Mouse (Mus musculus) stomach, embryonic 14.5 days (tissue): ENCODE measurements around the gene Txndc2. TPM values are rescaled to one million over a fixed set of nuclear protein-coding genes. Genes with fewer than 3 reads are reported as not detected.

Experiments
- ATAC-seq: fragments of 200-750 bp; cut with Nextera tagmentation; 2 replicates; pipeline ENCODE4 v1.8.0; 2017; ENCODE audit warnings: low read depth, moderate TSS enrichment; ENCODE audit not compliant: insufficient number of reproducible peaks, insufficient read depth, low FRiP score
- H3K27ac ChIP-seq: fragments of 300-500 bp; sonication (generic); 2 replicates; pipeline ENCODE4 v1.5.1; 2014; ENCODE audit warnings: mild to moderate bottlenecking, low read length, moderate library complexity, mixed read lengths
- H3K27me3 ChIP-seq: fragments of 300-500 bp; sonication (generic); 2 replicates; pipeline ENCODE4 v1.6.1; 2014; ENCODE audit warnings: low read length, control low read depth, mixed read lengths; ENCODE audit not compliant: control insufficient read depth, insufficient read depth
- H3K36me3 ChIP-seq: fragments of 300-500 bp; sonication (generic); 2 replicates; pipeline ENCODE4 v1.6.1; 2014; ENCODE audit warnings: mild to moderate bottlenecking, control low read depth, low read length, moderate library complexity, mixed read lengths; ENCODE audit not compliant: control insufficient read depth, insufficient read depth
- H3K4me1 ChIP-seq: fragments of 300-500 bp; sonication (generic); 2 replicates; pipeline ENCODE4 v1.6.1; 2014; ENCODE audit warnings: low read length, control low read depth, mixed read lengths; ENCODE audit not compliant: control insufficient read depth, insufficient read depth
- H3K4me2 ChIP-seq: fragments of 300-500 bp; sonication (generic); replicated peaks from 2 replicates; pipeline ENCODE4 v1.6.1; 2014; ENCODE audit warnings: low read depth, low read length, control low read depth
- H3K4me3 ChIP-seq: fragments of 300-500 bp; sonication (generic); 2 replicates; pipeline ENCODE4 v1.5.1; 2014; ENCODE audit warnings: low read depth, low read length, control low read depth
- H3K9ac ChIP-seq: fragments of 300-500 bp; sonication (generic); replicated peaks from 2 replicates; pipeline ENCODE4 v1.6.1; 2014; ENCODE audit warnings: low read depth, mild to moderate bottlenecking, control low read depth, low read length, moderate library complexity, mixed read lengths
- H3K9me3 ChIP-seq: fragments of 300-500 bp; sonication (generic); 2 replicates; pipeline ENCODE4 v1.6.1; 2016; ENCODE audit warnings: low read depth, low read length, control low read depth; ENCODE audit not compliant: control insufficient read depth
- WGBS: fragments of 180-500 bp; shearing (Covaris S2); extraction: QIAGEN DNeasy Blood & Tissue Kit; methylation state at CpG from one replicate; pipeline ENCODE4 v1.1.7; 2014; 5-methylcytosine and 5-hydroxymethylcytosine counted together
- polyA plus RNA-seq: library from polyadenylated mRNA; unstranded; fragments of >200 nt; fragmentation: Nextera tagmentation; extraction: Ambion mirVana; gene quantifications from 2 replicates; pipeline ENCODE4 v1.2.1, GENCODE M21; 2014

The Txndc2 gene
- 0.14 TPM in 1 of 2 replicates, not detected in the other for polyA plus RNA-seq

DNA sequence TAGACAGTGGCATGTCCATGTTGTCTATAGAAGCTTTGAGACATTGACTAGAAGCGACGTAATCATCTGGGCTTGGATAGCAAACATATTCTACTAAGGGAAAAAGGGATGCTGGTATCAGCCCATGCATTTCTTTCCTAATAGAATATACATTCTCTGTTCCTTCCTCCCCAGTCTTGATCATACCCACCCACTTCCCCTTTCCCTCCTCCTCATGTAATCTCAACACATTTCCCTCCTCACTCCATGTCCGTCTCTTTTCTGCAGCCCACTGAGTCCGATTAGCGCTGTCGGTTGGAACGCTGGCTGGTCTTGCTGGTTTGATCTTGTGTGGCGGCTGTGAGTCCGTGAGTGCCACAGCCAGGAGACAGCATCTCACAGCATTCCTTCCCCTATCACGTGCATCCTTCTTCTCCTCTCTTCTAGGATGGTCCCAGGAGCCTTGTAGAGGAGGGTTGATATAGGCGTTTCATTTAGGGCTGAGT, at the start of gene Txndc2:
Gene Txndc2 (minus strand): TSS at position 435 of the 485 bp plus-strand sequence.
- H3K4me3 ChIP-seq = no peak within 1 kb of the TSS
- H3K9ac ChIP-seq = no peak within 1 kb of the TSS
- H3K4me2 ChIP-seq = 0 out of 2 replicates have a peak within 1 kb of the TSS, but pooled peaks have one; percentile 2
- peaks cover 9% of the 10 kb centered on the region; the same call in 1 of the 2 replicates for H3K4me1 ChIP-seq
- H3K27me3 ChIP-seq = no peaks in the 10 kb centered on the region
- peak within 1 kb of the TSS; percentile 68; the same call in 1 of the 2 replicates for H3K27ac ChIP-seq
- no peaks in the 10 kb centered on the region for H3K36me3 ChIP-seq
- ATAC-seq = no peak
- 90% methylated on average over 11 of the region's 11 CpGs for WGBS
- no peaks in the 10 kb centered on the region for H3K9me3 ChIP-seq

DNA sequence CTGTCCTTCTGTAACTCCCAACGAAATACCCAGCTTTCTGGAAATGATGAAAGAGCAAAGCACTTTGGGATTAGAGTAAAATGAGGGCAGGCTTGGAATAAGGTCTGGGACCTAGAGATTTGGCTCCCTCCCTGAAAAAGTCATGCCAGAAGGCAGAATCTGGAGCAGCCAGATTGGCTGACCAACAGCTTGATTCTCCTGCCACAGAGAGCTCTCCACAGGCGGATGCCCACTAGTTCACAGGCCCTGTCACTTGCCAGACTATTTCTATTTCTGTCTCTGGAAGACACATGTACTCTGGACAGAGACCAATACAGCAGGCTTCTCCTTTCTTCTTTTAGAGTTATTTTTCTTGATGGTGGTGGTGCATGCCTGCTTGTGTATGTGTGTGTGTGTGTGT, 41.8 kb upstream of the Txndc2 start:
- H3K4me3 ChIP-seq = no peak overlapping the region
- H3K9ac ChIP-seq = no peak overlapping the region
- H3K9me3 ChIP-seq = no peaks in the 10 kb centered on the region
- H3K4me1 ChIP-seq = no peaks in the 10 kb centered on the region
- H3K27ac ChIP-seq = no peak overlapping the region
- H3K36me3 ChIP-seq = no peaks in the 10 kb centered on the region
- no peak overlapping the region for H3K4me2 ChIP-seq
- ATAC-seq = no peak
- H3K27me3 ChIP-seq = no peaks in the 10 kb centered on the region
- 82% methylated on average over 2 of the region's 2 CpGs for WGBS

DNA sequence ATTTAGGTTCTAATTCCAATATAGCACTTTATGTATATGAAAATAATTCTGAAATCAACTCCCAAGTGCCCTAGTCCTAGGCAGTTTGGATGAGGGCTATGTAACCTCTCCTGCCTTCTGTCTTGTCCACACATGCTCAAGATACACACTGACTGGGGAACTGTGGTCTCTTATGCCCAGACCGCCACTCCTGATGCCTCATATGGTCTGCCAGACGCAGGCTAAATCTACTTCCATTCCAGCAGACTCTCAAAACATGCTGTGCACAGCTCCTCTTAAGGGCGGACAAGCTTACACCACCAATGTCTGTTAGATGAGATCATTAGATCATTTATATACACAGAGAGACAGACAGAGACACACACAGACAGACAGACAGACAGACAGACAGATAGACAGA, 41.3 kb upstream of the Txndc2 start:
- ATAC-seq = no peak
- Histone ChIP-seq H3K4me3 (no peak overlapping the region), H3K27ac (no peak overlapping the region), H3K9me3 (no peaks in the 10 kb centered on the region), H3K9ac (no peak overlapping the region), H3K4me1 (no peaks in the 10 kb centered on the region), H3K4me2 (no peak overlapping the region), H3K36me3 (no peaks in the 10 kb centered on the region), H3K27me3 (no peaks in the 10 kb centered on the region)
- 81% methylated on average over 3 of the region's 3 CpGs for WGBS

DNA sequence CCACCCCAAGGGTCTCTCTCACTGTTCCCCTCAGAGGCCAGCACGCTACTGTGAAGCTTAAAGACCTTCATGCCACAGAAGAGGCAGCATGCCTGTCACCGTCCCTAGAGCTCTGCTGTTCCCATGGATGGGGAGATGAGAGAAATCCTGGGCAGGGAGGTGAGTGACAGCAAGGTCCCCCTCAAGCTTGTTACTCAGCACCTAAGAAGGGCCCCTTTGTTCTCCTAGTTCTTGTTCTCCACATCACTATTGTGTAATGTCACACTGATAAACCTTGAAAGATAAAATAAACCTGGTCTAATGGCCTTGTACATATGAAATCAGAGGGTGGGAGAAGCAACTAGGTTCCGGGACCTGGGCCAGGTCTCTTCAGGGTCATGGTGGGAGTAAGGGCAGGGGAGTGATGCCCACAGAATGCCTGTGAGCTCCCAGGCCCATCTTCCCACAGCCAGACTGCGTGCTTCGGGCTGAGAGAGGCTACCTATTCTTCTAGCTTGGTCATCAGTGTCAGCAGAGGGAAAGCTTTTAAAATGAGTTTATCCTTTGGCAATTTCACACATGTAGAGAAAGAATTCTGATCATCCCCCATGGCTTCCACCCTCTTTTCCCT, 40.2 kb upstream of the Txndc2 start:
- H3K36me3 ChIP-seq = no peaks in the 10 kb centered on the region
- no peak overlapping the region for H3K4me2 ChIP-seq
- no peaks in the 10 kb centered on the region for H3K9me3 ChIP-seq
- no peaks in the 10 kb centered on the region for H3K27me3 ChIP-seq
- H3K4me1 ChIP-seq = no peaks in the 10 kb centered on the region
- no peak overlapping the region for H3K27ac ChIP-seq
- 76% methylated on average over 5 of the region's 5 CpGs for WGBS
- H3K4me3 ChIP-seq = no peak overlapping the region
- ATAC-seq = no peak
- H3K9ac ChIP-seq = no peak overlapping the region

DNA sequence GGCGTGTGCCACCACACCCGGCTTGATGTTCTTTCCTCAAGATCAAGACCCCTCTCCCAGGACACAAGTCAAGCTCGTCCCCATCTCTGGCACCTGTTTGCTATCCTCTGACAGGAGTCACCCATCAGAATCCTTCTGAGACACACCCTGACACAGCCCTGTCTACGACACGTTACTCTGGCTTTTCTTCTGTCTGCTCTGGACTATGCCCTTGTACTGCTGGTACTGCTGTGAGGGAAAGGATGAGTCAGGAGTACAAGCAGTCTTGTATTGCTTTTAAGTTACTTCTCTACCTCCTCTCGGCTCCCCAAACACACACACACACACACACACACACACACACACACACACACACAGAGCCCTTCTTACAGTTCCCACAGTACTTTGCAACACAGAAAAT, 39.5 kb upstream of the Txndc2 start:
- Histone ChIP-seq H3K36me3 (no peaks in the 10 kb centered on the region), H3K4me2 (no peak overlapping the region), H3K9ac (no peak overlapping the region), H3K4me3 (no peak overlapping the region), H3K9me3 (no peaks in the 10 kb centered on the region), H3K27me3 (no peaks in the 10 kb centered on the region), H3K27ac (no peak overlapping the region), H3K4me1 (no peaks in the 10 kb centered on the region)
- ATAC-seq = no peak
- WGBS = 84% methylated on average over 6 of the region's 6 CpGs

DNA sequence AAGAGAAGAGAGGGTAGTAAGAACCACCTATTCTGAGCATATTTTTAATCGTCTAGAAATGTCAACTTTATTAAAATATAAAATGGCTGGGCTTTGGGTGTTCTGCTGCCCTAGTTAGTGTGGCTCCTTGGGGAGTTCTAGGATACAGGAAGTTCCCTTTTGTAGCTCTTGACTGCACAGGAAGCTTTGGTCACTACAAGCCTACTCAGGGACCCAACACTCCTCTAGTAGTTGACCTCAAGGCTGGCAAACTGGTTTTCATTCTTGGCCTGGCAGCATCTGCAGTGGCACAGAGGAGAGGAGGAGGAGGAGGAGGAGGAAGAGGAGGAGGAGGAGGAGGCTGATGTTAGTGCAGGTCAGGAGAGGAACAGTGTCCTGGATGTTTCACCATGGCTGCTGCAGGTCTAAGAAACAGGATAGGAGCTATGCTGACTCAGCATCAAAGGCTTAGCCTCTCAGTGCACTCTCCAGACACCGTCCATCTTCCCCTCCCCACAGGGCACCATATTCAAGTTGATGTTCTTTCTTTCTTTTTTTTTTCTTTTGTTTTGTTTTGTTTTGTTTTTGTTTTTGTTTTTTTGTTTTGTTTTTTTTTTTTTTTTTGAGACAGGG, 38.9 kb upstream of the Txndc2 start:
- WGBS = 73% methylated on average over 2 of the region's 2 CpGs
- H3K27ac ChIP-seq = no peak overlapping the region
- H3K4me2 ChIP-seq = no peak overlapping the region
- H3K4me3 ChIP-seq = no peak overlapping the region
- no peak for ATAC-seq
- H3K9ac ChIP-seq = no peak overlapping the region
- H3K36me3 ChIP-seq = no peaks in the 10 kb centered on the region
- no peaks in the 10 kb centered on the region for H3K9me3 ChIP-seq
- H3K27me3 ChIP-seq = no peaks in the 10 kb centered on the region
- H3K4me1 ChIP-seq = no peaks in the 10 kb centered on the region

DNA sequence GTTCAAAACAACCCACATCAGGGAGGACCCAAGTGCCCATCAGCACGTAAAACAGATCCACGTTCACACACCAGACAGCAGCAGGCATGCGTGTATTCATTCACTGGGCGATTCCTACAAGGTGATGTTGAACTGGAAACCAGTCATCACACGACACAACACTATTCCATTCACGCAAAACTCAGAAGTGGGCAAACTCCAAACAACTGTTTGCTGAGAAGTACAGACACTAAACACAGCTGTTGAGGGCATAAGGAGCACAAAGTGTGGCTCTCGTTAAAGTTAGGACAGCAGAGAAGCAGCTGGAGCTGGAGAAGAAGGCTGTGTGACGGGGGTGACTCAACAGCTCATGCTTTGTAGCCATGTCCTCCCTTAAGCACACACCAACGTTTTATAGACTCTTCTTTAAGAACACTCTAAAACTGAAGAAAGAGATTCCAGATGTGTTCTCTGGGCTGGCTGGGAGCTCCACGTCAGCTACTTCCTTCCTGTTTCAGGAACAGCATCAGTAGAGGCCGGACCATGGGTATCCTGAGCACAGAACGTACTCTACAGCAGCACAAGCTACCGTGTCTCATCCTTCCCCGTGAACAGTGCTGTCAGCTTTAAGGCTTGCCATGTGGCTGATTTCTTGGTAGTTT, 38.0 kb upstream of the Txndc2 start:
- ATAC-seq = no peak
- H3K27ac ChIP-seq = no peak overlapping the region
- no peak overlapping the region for H3K4me3 ChIP-seq
- H3K36me3 ChIP-seq = no peaks in the 10 kb centered on the region
- H3K9me3 ChIP-seq = no peaks in the 10 kb centered on the region
- no peak overlapping the region for H3K4me2 ChIP-seq
- no peak overlapping the region for H3K9ac ChIP-seq
- H3K27me3 ChIP-seq = no peaks in the 10 kb centered on the region
- no peaks in the 10 kb centered on the region for H3K4me1 ChIP-seq
- WGBS = 76% methylated on average over 14 of the region's 14 CpGs

DNA sequence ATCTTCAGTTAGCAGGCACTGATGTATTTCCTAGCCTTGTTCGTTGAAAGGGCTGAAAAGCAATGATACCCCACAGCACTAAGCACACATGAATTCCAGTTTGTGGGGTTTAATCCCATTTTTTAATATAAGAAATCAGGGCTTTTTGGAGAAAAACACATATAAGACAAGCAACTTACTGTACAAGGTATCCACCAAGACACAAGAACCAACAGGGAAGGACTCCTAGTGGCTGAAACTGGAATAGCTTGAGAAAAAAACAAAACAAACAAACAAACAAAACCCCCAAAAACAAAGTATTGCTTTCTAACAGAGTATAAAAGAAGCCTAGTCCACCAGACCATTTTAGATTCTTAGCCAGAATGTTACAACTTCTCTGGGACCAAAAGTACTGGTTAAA, 35.8 kb upstream of the Txndc2 start:
- Histone ChIP-seq H3K4me2 (no peak overlapping the region), H3K27me3 (no peaks in the 10 kb centered on the region), H3K4me1 (no peaks in the 10 kb centered on the region), H3K9me3 (no peaks in the 10 kb centered on the region), H3K36me3 (no peaks in the 10 kb centered on the region), H3K4me3 (no peak overlapping the region), H3K27ac (no peak overlapping the region), H3K9ac (no peak overlapping the region)
- 93% methylated on average over 1 of the region's 1 CpGs for WGBS
- no peak for ATAC-seq
